ENCODE assay signal across 9 mouse cellular contexts in genomic region chr19:9065621-9066561, GRCm38 (mm10). TPM values are rescaled to one million over a fixed set of nuclear protein-coding genes. Genes with fewer than 3 reads are reported as not detected.
DNase-seq lines count a peak whose midpoint lies in the region; ATAC-seq and TF ChIP-seq lines count a peak whose summit lies in the region.
"Had no signal": no experiment of that assay in that cellular context is flagged by ENCODE, and none has a peak within 500 bp of the region (broad histone marks: within the 10 kb centered on the region; RNA-seq: fewer than 3 reads in every experiment).

No protein-coding gene starts in this region.

- no peak overlapping the region for H3K9ac ChIP-seq in embryonic facial prominence, embryonic 11.5 days (replicated peaks; ENCODE audit: low read length)
- no peak overlapping the region for H3K9ac ChIP-seq in midbrain, postnatal 0 days (replicated peaks; ENCODE audit: low read length, poor library complexity, severe bottlenecking)

- no peak overlapping the region for H3K4me3 ChIP-seq in embryonic facial prominence, embryonic 11.5 days (ENCODE audit: low read depth, low read length)
- H3K4me3 ChIP-seq in embryonic facial prominence, embryonic 10.5 days: no peak overlapping the region
- H3K4me3 ChIP-seq in midbrain, postnatal 0 days (ENCODE audit: low read depth, low read length): no peak overlapping the region

- H3K4me1 ChIP-seq in embryonic facial prominence, embryonic 11.5 days (ENCODE audit: control insufficient read depth, insufficient read depth, low read length): no peaks in the 10 kb centered on the region
- peaks cover 11% of the 10 kb centered on the region for H3K4me1 ChIP-seq in embryonic facial prominence, embryonic 10.5 days
- 0 out of 2 replicates have a peak, but pooled peaks cover 6% of the 10 kb centered on the region for H3K4me1 ChIP-seq in midbrain, postnatal 0 days (ENCODE audit: insufficient read depth, low read length)

- H3K9me3 ChIP-seq in embryonic facial prominence, embryonic 11.5 days (replicated peaks; ENCODE audit: control insufficient read depth, low read length): no peaks in the 10 kb centered on the region
- no peaks in the 10 kb centered on the region for H3K9me3 ChIP-seq in embryonic facial prominence, embryonic 10.5 days
- H3K9me3 ChIP-seq in midbrain, postnatal 0 days (ENCODE audit: low read length): no peaks in the 10 kb centered on the region

- peak; percentile 66 for DNase-seq in embryonic facial prominence, embryonic 11.5 days (ENCODE audit: low spot score)
- no peak for DNase-seq in embryonic facial prominence, embryonic 10.5 days (ENCODE audit: low spot score)
- DNase-seq in urinary bladder, postnatal 14 days (ENCODE audit: low spot score): peak; percentile 41
- no peak for DNase-seq in urinary bladder, postnatal 4 days (ENCODE audit: low spot score in 2 of 2)
- peak; percentile 38 for DNase-seq in kidney, postnatal 10 days
- DNase-seq in midbrain, postnatal 0 days (ENCODE audit: low spot score): peak; percentile 84
- no peak for DNase-seq in ovary, adult 18-20 months (ENCODE audit: low spot score)
- DNase-seq in heart, postnatal 14 days: no peak

- 0 out of 2 replicates have a peak overlapping the region, but pooled peaks have one; percentile 6 for H3K27ac ChIP-seq in embryonic facial prominence, embryonic 11.5 days (replicated peaks; ENCODE audit: low read depth, low read length)
- no peak overlapping the region for H3K27ac ChIP-seq in embryonic facial prominence, embryonic 10.5 days (replicated peaks)
- H3K27ac ChIP-seq in midbrain, postnatal 0 days (ENCODE audit: low read depth, low read length): peak overlapping the region; percentile 49

- no peaks in the 10 kb centered on the region for H3K36me3 ChIP-seq in embryonic facial prominence, embryonic 11.5 days (replicated peaks; ENCODE audit: control insufficient read depth, insufficient read depth, low read depth, low read length)
- H3K36me3 ChIP-seq in embryonic facial prominence, embryonic 10.5 days (replicated peaks): no peaks in the 10 kb centered on the region
- H3K36me3 ChIP-seq in midbrain, postnatal 0 days (ENCODE audit: insufficient read depth, low read length): no peaks in the 10 kb centered on the region

- no peak overlapping the region for H3K4me2 ChIP-seq in embryonic facial prominence, embryonic 11.5 days (ENCODE audit: low read depth, low read length)
- H3K4me2 ChIP-seq in midbrain, postnatal 0 days (ENCODE audit: low read depth, low read length, poor library complexity, severe bottlenecking): no peak overlapping the region

- no peaks in the 10 kb centered on the region for H3K27me3 ChIP-seq in embryonic facial prominence, embryonic 11.5 days (ENCODE audit: control insufficient read depth, insufficient read depth, low read length)
- no peaks in the 10 kb centered on the region for H3K27me3 ChIP-seq in embryonic facial prominence, embryonic 10.5 days (replicated peaks; ENCODE audit: low read depth, poor library complexity, severe bottlenecking)
- no peaks in the 10 kb centered on the region for H3K27me3 ChIP-seq in midbrain, postnatal 0 days (ENCODE audit: insufficient read depth, low read length)

- intact Hi-C loops in heart, postnatal 14 days (cut with DNase I): no loop called here

- no peak for TF ChIP-seq CTCF in midbrain, postnatal 0 days (IDR thresholded peaks at IDR 0.05)

- ATAC-seq in embryonic facial prominence, embryonic 11.5 days (replicated peaks; ENCODE audit: insufficient number of reproducible peaks, low FRiP score, low TSS enrichment, low read depth): no peak
- ATAC-seq in midbrain, postnatal 0 days (ENCODE audit: low FRiP score): peak; percentile 84

- WGBS in embryonic facial prominence, embryonic 11.5 days: 64% methylated on average over 9 of the region's 9 CpGs
- 73% methylated on average over 9 of the region's 9 CpGs for WGBS in embryonic facial prominence, embryonic 10.5 days
- WGBS in midbrain, postnatal 0 days: 49% methylated on average over 9 of the region's 9 CpGs

RNA-seq across cellular contexts. Expression of gene Scgb1a1, which starts 21.9 kb away (rescaled TPM):
- polyA plus RNA-seq in embryonic facial prominence, embryonic 11.5 days (2014; fragmentation: Nextera tagmentation; extraction: Ambion mirVana): not detected in 2 replicates
- polyA plus RNA-seq in embryonic facial prominence, embryonic 10.5 days (2016; fragmentation: Nextera tagmentation; extraction: Ambion mirVana): not detected in 2 replicates
- not detected in 2 replicates for total RNA-seq in midbrain, postnatal 0 days (2014; rRNA removed)
- polyA plus RNA-seq in midbrain, postnatal 0 days (2015; fragmentation: Nextera tagmentation; extraction: Ambion mirVana): not detected in 2 replicates
- 100 to 1,000 TPM in 1 of 2 experiments, not detected in 1; 233 TPM for total RNA-seq in heart, postnatal 14 days (2021)
- total RNA-seq: liver, adult 2 months had no signal

Comparison
In these comparisons a context has a peak if more than half of its experiments do, and no peak if none do; other contexts are left out.
1. DNase-seq: peak in embryonic facial prominence, embryonic 11.5 days (single experiment), urinary bladder, postnatal 14 days (single experiment), kidney, postnatal 10 days (single experiment) and midbrain, postnatal 0 days (single experiment); none in embryonic facial prominence, embryonic 10.5 days (single experiment), urinary bladder, postnatal 4 days (0 of 2), ovary, adult 18-20 months (single experiment) and heart, postnatal 14 days (0 of 2).